Mouse (Mus musculus) embryo, embryonic 11.5 days (tissue): ENCODE measurements around the gene Cntnap5b.
A peak's percentile ranks its signal among the peaks of the same experiment; 100 is the strongest.
"Not testable (repeated sequence)": the region's sequence is repeated elsewhere in the genome, so short reads cannot be mapped to it uniquely, and the experiment has no call there.

ENCODE experiments used
- DNase-seq: peaks from one replicate; pipeline ENCODE4 v3.0.0-alpha.2; 2012; ENCODE audit warnings: low read depth, low spot score

The Cntnap5b gene

DNA sequence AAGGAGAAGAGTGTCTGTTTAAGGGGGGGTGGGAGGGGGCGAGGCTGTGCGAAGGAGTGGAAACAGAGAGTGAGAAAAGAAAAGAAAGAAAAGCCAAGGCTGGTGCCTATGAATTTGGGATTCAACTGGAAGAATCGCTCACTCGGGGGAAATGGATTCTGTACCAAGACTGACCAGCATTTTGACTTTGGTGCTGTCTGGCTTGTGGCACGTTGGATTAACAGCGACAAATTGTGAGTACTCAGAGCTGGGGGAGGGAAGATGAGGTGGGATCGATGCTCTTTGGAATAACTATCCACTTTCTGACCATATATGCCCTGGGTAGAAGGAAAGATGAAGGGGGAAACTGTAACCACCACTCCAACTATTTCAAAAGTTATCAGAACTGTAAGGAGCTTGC, at the start of gene Cntnap5b:
Gene Cntnap5b (plus strand): TSS at position 152 of the 400 bp plus-strand sequence.
- no peak for DNase-seq

DNA sequence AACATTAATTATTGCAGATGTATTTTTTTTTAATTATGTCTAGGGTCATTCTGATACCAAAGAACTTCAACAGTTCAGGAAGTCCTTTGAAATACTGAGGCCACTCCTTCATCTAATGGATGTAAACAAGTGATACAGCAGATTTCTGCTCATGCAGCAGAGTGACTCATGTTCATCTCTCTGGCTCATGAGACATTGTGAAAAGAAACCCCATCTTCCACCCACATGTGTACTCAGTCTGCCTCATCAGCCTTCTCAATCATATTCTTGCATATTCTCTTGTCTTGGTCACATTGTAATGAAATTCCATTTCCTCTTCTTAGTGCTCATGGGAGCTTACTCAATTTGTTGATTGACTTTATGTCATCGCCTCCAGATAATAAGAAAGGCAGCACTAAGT, 12.6 kb upstream of the Cntnap5b start:
- DNase-seq: no peak

DNA sequence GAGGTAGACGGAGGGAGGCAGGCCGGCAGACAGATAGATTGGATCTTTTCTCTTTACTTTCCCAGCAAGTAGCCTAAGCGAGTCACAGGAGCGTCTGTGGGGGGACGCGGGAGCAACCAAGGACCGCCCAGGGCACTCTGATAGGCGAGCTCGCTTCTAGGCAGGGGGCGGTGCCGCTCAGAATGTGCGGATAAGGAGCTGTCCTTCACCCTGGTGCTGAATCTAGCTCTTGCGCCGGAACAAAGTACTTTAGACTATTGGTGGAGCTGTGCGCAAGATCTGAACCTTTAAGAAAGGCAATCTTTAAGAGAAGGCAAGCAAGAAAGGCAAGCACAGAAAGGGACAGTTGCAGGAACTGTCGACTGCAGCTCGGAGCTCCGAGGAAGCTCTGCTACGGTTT, 382 bp upstream of the Cntnap5b start:
- DNase-seq: peak; percentile 81

DNA sequence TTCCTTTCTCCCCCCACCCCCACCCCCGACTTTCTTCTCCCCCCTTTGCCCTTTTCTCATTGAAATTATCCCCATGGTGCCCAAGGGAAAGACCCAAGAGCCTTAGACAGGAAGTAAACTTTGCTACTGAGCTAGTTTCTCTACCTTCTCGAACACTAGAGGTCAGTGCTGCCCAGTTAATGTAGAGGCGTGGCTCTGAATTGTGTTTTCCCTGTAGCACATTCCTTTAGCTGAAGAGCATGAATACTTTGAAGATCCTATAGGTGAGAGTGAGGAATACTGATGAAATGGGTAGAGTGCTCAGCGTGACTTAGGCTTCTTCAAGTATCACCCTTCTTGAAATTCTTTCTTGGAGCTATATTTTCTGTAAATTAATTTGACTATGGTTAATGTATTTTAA, 1.6 kb downstream of the Cntnap5b start:
- peak; percentile 11 for DNase-seq

DNA sequence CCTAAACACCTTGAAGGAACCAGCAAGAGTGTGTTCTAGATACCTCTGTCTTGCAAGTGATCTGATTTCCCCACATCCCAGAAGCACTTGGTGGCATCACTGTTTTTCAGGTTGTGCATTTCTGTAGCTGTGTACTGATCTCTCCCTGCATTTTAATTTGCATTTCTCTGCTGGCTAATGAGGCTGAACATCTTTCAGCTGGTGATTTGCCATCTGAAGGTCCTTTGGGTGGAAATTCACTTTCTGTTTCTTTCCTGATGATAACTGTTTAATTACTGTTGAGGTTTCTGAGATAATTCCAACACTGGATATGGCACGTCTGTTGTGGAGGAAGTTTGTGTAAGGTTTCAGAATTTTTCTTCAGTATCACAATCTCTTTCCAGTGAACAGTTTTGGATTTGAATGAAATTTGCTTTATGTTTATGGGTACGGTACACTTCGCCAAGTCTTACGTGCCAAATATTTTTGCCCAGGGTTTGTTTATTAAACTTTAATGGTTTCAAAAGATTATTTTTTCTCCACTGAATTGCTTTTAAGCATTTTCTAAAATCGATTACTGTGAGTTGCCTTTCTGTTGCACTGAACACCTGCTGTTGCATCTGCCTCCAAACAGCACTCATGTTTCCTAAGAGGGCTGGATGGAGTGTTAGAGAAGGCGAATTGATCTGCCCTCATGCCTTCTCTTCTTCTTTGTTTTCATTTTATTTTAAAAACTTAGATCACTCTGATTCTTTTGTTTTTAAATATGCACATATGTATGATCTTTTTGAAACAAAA, 41.0 kb downstream of the Cntnap5b start:
- DNase-seq: no peak

DNA sequence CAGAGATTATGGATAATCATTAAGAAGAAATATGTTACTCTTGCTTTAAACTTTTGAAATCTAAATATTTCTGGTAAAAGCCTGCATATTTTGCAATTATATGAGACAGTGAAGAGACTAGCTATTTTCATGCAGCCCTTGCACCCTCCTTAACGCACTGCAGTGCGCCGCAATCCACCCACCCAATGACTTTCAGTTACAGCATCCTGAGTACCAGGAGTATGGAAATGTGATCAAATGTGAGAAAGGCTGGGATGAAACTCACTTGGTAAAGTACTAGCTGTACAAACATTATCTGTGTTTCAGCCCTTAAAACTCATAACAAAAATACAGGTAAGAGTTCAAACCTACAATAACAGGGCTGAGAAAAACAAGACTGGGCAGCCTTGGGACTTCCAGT, 99.8 kb downstream of the Cntnap5b start:
- no peak for DNase-seq

DNA sequence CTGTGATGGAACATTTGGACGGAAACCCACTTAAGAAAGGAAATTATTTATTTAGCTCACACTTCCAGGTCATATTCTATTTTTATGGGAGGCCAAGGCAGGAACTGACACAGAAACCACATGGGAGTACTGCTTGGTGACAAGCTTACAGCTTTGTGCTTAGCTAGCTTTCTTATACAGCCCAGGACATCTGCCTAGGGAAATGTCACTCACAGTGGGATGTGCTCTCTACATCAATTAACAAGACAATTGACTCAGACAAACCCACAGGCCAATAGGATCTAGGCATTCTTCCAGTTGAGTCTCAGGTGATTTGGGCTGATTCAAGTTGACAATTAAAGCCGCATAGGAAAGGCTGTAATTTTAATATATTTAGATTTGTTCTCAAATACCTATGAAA, 135.2 kb downstream of the Cntnap5b start:
- DNase-seq: no peak

DNA sequence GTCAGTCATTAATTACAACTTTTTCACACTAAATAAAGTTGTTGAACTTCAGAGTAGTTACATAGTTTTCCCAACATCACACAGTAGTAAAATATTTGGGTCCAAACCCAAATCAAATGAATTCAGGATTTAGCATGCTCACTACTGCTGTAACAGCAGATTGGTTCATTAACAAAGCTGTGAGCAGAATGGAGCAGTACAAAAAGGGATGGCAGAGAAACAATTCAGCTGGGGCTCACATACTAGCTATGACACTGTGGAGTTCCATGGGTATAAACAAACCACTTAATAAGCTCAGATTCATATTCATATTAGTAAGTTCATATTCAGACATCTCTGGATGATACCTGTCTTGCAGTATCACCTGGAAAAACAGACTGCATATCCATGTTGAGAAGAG, 170.9 kb downstream of the Cntnap5b start:
- DNase-seq: no peak

DNA sequence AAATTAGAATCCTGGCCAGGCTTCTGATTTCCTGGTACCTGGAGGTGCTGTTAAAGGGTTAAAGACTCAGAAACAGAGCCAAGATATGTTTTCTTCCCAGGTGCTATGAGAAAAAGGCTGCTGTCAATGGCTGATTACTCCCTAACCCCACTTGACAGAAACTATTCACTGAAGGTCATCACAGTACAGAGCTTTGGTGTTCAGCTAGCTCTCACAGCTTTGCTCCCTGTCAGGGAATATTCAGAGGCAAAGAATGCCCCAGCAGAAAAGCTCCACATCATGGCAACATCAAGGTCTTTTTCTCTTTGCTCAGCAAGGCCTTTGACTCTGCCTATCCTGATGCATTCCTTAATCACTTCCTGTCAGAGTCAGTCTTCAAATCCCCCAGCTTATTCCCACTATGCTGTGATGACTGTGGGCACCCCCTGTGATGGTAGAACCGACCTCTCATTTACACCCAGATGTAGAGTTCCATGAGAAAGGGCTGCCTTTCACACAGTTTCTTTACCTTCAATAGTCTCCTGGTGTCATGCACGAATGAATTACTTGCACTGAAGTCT, 186.9 kb downstream of the Cntnap5b start:
- no peak for DNase-seq

DNA sequence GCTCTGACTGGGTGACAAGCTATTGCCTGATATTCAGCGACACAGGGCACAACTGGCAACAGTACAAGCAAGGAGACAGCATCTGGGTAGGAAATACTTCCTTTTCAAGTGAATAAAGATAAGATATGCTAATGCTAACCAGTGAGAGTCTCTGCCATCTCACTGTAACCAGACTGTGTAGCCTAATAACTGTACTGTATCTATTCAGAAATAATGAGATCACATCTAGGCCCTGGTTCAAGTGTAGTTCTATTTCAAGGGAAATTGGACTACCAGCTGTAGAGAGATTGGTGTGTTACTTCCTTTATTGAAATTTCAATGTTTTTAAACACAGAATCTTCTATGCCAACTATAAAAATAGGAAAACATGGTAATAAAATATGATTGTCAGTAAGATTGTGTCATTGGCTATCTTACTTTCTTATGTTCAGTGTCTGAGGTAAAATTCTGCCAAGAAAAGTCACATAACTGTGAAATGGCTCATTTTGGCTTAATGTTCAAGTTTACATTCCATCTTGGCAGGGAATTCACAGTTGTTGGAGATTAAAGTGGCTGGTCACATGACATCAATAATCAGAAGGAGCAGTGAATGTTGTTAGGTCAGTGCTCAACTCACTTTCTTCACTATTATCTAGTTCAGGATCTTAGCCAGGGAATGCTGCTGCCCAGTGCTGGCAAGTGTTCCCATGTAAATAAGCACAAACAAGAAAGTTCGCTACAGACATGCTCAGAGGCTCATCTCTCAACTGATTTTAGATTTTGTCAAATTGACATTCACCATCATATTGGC, 194.9 kb downstream of the Cntnap5b start:
- no peak for DNase-seq

DNA sequence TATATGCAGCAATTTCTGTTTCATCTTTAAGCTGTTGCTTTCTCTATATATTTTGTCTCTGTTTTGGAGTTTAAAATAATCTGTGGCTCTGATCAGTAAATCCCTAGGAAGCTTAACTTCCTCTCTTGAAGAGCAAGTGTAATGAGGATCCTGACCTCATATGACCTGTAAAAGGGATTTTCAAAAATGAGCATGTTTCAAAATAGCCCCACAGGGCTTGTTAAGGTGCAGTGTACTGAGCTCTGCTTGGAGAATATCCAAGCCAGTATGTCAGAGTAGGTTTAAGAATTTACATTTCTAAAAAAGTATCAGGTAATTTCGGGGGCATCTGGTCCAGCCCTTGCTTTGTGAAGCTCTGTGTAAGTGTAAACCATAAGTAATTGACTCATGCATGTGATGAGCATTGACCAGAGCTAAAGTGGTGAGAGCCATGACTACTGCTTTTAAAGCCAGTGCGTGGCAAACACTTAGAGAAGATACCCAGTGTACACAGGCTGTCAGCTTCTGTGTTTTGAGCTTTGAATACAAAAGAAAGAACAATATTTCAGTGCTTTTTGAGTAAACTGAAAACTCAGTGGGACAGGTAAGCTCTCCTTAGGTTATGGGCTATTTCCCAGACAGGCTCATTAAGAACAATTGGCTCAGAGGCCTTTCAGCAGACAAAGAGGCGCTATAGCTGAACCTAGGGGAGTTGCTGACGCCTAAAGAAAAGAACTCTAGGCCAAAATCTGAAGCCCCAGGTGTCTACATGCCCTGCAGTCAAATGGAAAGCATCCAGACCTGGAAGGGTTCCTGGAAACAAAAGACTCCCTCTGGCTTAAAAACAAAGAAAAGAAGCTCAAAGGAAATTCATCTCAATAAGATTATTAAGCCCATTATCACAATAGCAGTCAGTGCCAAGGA, 197.9 kb downstream of the Cntnap5b start:
- DNase-seq: no peak

DNA sequence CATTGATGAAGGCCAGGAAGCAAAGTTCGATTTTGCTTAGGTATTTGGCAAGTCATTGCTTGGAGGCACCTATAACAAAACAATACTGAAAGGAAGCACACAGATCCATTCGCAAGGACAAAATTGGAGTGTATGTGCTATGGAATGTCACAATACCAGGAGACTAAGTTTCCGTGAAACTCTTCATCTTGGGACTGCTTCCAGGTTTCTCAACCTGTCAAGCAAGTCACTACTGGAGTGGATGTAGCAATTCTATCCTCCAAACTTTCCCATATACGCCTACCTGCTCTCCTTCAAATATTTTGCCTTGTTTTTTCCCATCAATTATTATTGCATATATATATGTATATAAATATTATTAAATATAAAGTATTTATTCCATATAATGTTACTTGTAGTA, 228.7 kb downstream of the Cntnap5b start:
- not testable (repeated sequence) for DNase-seq

DNA sequence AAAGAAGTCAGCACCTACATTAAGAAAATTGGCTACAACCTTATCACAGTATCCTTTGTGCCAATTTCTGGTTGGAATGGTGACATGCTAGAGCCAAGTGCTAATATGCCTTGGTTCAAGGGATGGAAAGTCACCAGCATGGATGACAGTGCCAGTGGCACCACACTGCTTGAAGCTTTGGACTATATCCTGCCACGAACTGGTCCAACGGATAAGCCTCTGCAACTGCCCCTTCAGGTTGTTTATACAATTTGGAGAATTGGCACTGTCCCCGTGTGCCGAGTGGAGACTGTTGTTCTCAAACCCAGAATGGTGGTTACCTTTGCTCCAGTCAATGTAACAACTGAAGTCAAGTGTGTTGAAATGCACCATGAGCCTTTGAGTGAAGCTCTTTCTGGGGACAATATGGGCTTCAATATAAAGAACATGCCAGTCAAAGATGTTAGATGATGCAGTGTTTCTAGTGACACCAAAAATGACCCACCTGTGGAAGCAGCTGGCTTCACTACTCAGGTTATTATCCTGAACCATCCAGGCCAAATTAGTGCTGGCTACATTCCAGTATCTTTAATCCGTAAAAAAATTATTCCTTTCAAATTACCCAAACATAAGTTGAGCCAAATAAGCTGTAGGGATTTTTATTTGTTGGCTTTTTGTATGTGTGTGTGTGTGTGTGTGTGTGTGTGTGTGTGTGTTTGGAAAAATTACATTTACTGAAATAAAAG, 233.6 kb downstream of the Cntnap5b start:
- DNase-seq: no peak

DNA sequence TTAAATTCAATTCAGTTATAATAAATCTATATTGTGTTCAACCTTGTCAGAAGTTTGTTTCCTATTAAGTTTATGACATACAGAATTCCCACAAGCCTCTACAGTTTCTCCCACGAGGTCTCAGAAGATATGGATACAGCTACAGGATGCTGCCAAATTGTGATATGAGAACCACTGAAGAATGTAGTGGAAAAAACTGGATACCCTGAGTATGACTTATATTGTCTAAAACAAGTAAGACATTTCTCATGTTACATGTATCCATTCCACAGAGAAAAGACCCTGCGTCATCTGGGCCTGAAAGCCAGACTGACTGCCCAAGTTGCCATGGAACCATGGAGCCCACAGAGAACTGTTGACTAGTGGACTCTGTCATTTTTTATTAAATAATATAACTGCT, 269.2 kb downstream of the Cntnap5b start:
- no peak for DNase-seq

DNA sequence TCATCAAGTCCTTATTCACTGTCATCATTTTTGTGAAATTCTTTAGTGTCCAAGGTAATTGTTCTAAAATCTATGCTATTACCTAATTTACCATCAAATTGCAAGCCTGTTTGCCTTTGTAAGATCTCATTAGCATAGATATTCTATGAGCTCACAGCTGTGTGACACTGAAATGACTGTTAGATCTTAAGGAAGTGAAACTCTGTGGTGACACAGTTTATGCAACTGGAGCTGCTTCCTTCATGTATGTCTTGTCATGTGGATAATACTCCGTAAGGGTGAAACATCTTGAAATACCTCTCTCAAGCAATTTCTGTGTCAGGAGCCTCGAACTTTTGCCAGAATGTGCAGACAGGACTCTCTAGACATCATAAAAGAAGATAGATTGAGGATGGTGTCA, 307.2 kb downstream of the Cntnap5b start:
- DNase-seq: no peak

DNA sequence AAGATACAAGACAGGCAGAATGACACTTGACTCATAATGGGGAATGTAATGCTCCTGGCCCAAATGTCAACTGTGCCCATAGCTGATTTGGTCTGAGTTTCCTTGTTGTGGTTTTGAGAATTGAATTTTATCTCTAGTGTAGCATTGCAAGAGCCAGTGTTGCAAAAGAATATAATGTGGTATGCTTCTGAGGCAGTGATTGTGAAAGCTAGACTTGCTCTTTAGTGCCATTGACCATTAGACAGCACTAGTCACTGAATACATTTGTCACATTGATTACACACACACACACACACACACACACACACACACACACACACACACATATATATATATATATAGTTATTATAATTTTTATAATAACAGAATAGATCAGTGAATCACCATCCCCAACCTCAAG, 328.0 kb downstream of the Cntnap5b start:
- no peak for DNase-seq

DNA sequence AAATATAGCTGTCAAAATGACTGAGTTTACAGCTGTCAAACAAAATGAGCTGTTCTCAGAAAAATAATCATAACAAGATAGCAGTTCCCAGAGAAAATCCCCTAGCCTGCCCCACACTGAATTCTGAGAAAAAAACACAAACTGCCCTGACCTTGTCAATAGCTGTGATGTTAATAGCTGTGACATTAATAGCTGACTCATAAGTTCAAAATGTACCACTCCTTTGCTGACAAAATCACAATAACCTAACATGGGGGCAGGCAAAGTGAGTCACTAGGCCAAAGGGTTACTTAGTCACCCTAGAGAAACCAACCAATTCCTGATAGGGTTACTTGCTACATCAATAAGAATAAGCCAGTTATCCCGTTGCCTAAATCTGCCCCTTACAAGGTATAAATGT, 328.5 kb downstream of the Cntnap5b start:
- no peak for DNase-seq

DNA sequence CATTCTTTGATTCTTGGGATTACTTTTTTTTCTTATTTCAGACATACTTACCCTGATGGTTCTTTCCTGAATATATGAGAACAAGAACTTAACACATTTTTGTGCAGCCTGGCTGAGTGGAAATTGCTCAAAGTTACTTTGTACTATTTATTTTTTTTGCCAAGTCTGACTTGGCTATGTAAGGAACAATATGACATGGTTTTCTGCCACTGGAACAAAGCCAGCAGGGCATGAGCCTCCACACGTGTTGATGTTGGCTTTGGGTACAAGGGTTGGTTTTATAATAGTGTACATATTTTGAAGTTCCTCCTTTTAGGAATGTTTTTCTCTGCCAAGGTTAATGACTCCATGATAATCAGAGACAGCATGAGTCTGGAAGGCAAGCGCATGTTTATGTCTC, 331.8 kb downstream of the Cntnap5b start:
- DNase-seq: no peak

DNA sequence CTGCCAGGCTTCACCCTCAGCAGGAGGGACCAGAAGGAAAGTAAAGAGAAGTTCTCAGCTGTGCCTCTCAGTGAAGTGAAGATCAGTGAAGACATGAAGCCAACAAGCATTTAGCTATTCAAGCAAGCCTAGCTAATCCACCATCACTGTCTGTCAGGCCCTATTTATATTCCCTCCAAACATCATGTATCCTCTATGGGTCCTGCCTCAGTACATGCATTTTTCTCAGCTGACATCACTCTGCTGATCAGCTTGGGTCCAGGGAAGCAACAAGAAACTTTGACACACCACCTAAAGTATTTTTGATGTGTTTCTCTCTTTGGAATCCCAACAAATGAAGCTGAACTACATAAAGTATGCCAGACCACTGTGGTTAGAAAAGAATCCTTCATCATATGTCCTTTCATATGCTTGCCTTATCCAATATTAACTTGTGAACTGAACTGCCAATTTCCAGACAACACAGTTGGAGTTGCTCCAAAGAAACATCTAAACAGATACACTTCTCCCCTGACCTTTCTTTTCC, 349.9 kb downstream of the Cntnap5b start:
- no peak for DNase-seq

DNA sequence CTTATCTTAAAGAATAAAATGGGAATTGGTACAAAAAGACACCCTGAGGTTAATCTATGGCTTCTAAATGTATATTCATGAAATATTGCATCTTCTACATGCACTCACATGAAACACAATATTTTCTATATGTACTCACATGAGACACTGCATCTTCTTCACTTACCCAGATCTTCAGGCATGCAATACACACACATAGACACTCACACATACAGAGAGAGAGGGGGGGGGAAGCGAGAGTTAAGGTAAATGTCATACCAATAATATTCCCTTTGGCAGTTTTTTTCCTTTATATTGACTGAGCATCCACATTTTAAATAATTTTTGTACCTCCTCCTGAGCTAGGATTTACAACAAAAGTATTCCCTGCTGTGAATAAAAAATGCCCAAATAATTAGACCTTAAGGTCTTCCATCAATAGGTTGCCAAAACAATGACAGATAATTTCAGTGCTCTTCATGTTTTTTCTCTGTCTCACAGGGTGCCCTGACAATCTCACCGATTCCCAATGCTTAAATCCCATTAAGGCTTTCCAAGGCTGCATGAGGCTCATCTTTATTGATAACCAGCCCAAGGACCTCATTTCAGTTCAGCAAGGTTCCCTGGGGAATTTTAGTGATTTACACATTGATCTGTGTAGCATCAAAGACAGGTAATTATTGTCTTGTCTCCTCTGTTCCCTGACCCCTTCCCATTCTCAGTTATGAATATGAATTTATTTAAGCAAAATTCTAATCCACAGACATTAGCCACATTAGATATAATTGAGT, 391.2 kb downstream of the Cntnap5b start:
- DNase-seq: no peak
